ENCODE assay signal across 8 mouse cellular contexts in the genomic region with DNA sequence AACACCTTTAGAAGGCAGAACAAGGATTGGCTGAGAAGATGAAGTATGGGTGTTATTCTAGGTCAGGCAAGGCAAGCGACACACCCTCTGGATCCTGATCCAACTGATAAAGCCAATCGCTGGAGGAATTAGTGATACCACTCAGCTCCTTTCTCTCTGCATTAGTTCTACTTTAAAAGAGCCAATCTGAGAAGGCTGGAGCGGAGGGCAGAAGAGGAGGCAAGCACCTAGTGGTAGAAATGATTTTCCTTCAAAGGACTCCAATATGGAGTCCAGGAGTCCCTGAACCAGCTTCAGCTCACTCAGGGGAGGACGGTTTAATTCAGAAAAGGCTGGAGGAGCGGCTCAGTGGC.
DNase-seq lines count a peak whose midpoint lies in the region; ATAC-seq lines count a peak whose summit lies in the region.

No protein-coding gene starts in this region.

- 60% methylated on average over 5 of the region's 5 CpGs for WGBS in neural tube, embryonic 11.5 days
- 63% methylated on average over 5 of the region's 5 CpGs for WGBS in forebrain, embryonic 12.5 days
- 28% methylated on average over 5 of the region's 5 CpGs for WGBS in liver, embryonic 12.5 days (ENCODE audit: insufficient replicate concordance)
- 42% methylated on average over 5 of the region's 5 CpGs for WGBS in stomach, embryonic 16.5 days

- DNase-seq in neural tube, embryonic 11.5 days (ENCODE audit: low spot score) = no peak
- DNase-seq in neural tube, embryonic 10.5 days (ENCODE audit: extremely low spot score, low spot score) = no peak
- DNase-seq in adrenal gland, postnatal 36 days = no peak
- DNase-seq in thymus, postnatal 25 days = no peak
- DNase-seq in spleen, postnatal 10 days (ENCODE audit: low spot score in 2 of 2) = no peak

- no peaks in the 10 kb centered on the region for H3K4me1 ChIP-seq in neural tube, embryonic 11.5 days (ENCODE audit: control insufficient read depth, insufficient read depth, low read length)
- peaks cover 17% of the 10 kb centered on the region for H3K4me1 ChIP-seq in forebrain, embryonic 12.5 days
- peaks cover 42% of the 10 kb centered on the region for H3K4me1 ChIP-seq in liver, embryonic 12.5 days
- H3K4me1 ChIP-seq in stomach, embryonic 16.5 days (ENCODE audit: control insufficient read depth, insufficient read depth, low read length) = peaks cover 19% of the 10 kb centered on the region

- 0 out of 2 replicates have a peak, but pooled peaks cover 5% of the 10 kb centered on the region for H3K9me3 ChIP-seq in neural tube, embryonic 11.5 days (ENCODE audit: control insufficient read depth, low read length)
- 0 out of 2 replicates have a peak, but pooled peaks cover 8% of the 10 kb centered on the region for H3K9me3 ChIP-seq in forebrain, embryonic 12.5 days
- H3K9me3 ChIP-seq in liver, embryonic 12.5 days (replicated peaks) = no peaks in the 10 kb centered on the region
- 0 out of 2 replicates have a peak, but pooled peaks cover 5% of the 10 kb centered on the region for H3K9me3 ChIP-seq in stomach, embryonic 16.5 days (replicated peaks; ENCODE audit: control insufficient read depth, low read length)

- peak overlapping the region; percentile 65 for H3K4me2 ChIP-seq in neural tube, embryonic 11.5 days (ENCODE audit: low read depth)
- peak overlapping the region; percentile 65 for H3K4me2 ChIP-seq in forebrain, embryonic 12.5 days
- peak overlapping the region; percentile 99 for H3K4me2 ChIP-seq in liver, embryonic 12.5 days
- peak overlapping the region; percentile 64 for H3K4me2 ChIP-seq in stomach, embryonic 16.5 days (ENCODE audit: low read depth, low read length)

- H3K27ac ChIP-seq in neural tube, embryonic 11.5 days (ENCODE audit: low read depth, low read length) = no peak overlapping the region
- no peak overlapping the region for H3K27ac ChIP-seq in forebrain, embryonic 12.5 days
- peak overlapping the region; percentile 77; the same call in 1 of the 2 replicates for H3K27ac ChIP-seq in liver, embryonic 12.5 days
- peak overlapping the region; percentile 88 for H3K27ac ChIP-seq in stomach, embryonic 16.5 days (ENCODE audit: low read length)

- peak overlapping the region; percentile 53; the same call in 1 of the 2 replicates for H3K9ac ChIP-seq in neural tube, embryonic 11.5 days (ENCODE audit: low read length)
- H3K9ac ChIP-seq in forebrain, embryonic 12.5 days = peak overlapping the region; percentile 61; the same call in 1 of the 2 replicates
- peak overlapping the region; percentile 85 for H3K9ac ChIP-seq in liver, embryonic 12.5 days
- peak overlapping the region; percentile 91 for H3K9ac ChIP-seq in stomach, embryonic 16.5 days (ENCODE audit: low read length)

- no peaks in the 10 kb centered on the region for H3K36me3 ChIP-seq in neural tube, embryonic 11.5 days (ENCODE audit: control insufficient read depth, insufficient read depth, low read length)
- H3K36me3 ChIP-seq in forebrain, embryonic 12.5 days (replicated peaks) = peaks cover 6% of the 10 kb centered on the region; the same call in 1 of the 2 replicates
- H3K36me3 ChIP-seq in liver, embryonic 12.5 days = no peaks in the 10 kb centered on the region
- H3K36me3 ChIP-seq in stomach, embryonic 16.5 days (ENCODE audit: control insufficient read depth, insufficient read depth, low read length) = no peaks in the 10 kb centered on the region

- no peak for ATAC-seq in neural tube, embryonic 11.5 days (ENCODE audit: insufficient read depth, low FRiP score, low TSS enrichment)
- ATAC-seq in forebrain, embryonic 12.5 days (ENCODE audit: low FRiP score) = no peak
- no peak for ATAC-seq in liver, embryonic 12.5 days
- no peak for ATAC-seq in stomach, embryonic 16.5 days (ENCODE audit: insufficient read depth, low FRiP score)

- H3K27me3 ChIP-seq in neural tube, embryonic 11.5 days (ENCODE audit: control insufficient read depth, insufficient read depth, low read length) = no peaks in the 10 kb centered on the region
- 0 out of 2 replicates have a peak, but pooled peaks cover 7% of the 10 kb centered on the region for H3K27me3 ChIP-seq in forebrain, embryonic 12.5 days
- H3K27me3 ChIP-seq in liver, embryonic 12.5 days (replicated peaks) = no peaks in the 10 kb centered on the region
- H3K27me3 ChIP-seq in stomach, embryonic 16.5 days (ENCODE audit: control insufficient read depth, insufficient read depth, low read length) = no peaks in the 10 kb centered on the region

- H3K4me3 ChIP-seq in neural tube, embryonic 11.5 days (ENCODE audit: low read depth, low read length) = peak overlapping the region; percentile 41
- H3K4me3 ChIP-seq in forebrain, embryonic 12.5 days (replicated peaks) = peak overlapping the region; percentile 55
- peak overlapping the region; percentile 79 for H3K4me3 ChIP-seq in liver, embryonic 12.5 days
- H3K4me3 ChIP-seq in stomach, embryonic 16.5 days (replicated peaks; ENCODE audit: low read length) = peak overlapping the region; percentile 88

Comparison
In these comparisons a context has a peak if more than half of its experiments do, and no peak if none do; other contexts are left out.
1. H3K27ac ChIP-seq: peak in liver, embryonic 12.5 days (single experiment) and stomach, embryonic 16.5 days (single experiment); none in neural tube, embryonic 11.5 days (single experiment) and forebrain, embryonic 12.5 days (single experiment).
2. Peak in every context shown above with its lines, with median percentiles within 50 percentile points of each other: H3K4me2 ChIP-seq, H3K4me3 ChIP-seq and H3K9ac ChIP-seq.